Mouse (Mus musculus): ENCODE measurements at regions not wholly inside any gene's neighbourhood (a gene's known extent, or its start where the extent isn't known, plus 50 kb on each side); places are given as distances from the start of the nearest gene placed in this dataset.

DNA sequence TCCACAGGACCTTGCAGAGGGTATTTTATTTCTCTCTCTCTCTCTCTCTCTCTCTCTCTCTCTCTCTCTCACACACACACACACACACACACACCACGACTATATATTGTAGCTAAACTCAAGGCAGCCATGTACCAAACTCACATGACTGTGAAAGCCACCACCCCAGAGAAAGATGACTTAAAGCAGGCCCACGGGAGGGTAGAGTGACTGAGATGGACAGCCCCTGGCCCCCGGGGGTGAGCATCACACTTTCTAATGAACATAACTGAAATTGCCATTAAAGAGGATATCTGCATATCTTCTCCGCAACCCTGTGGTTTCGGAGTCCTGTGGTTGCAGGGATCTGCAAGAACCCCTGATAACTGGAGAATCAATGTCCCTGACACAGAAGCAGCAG is 197.1 kb upstream of the Spdye4c start:
- no peak for DNase-seq (ENCODE audit: low spot score)

- DNase-seq (ENCODE audit: low spot score) = no peak
These were observed 195.6 kb upstream of the Spdye4c start for GRCm38 (mm10) chr2:128395308-128396007.

GRCm38 (mm10) chr2:128396008-128396346 is 195.0 kb upstream of the Spdye4c start:
- DNase-seq (ENCODE audit: low spot score) = peak; percentile 88

DNA sequence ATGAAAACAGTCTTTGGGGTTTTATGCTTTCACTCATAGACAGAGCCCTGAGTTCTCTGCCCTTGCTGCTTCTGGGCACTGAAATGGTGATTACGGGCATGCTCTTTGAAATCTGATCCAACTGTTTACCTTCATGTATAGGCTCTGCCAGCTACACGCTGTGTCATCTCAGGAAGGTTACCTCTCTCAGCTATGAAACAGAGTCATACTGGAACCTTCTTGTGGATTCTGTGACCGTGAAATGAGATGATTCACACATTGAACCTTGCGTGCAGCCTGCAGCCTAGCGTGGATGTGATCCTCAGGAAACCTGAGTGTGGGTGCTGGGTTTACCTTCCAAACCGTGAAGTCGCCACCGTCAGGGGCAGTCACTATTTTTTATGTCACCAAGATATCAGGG is 189.7 kb upstream of the Spdye4c start:
- DNase-seq (ENCODE audit: low spot score) = no peak

GRCm38 (mm10) chr2:128403143-128403935 is 187.7 kb upstream of the Spdye4c start:
- DNase-seq (ENCODE audit: low spot score) = peak; percentile 31

GRCm38 (mm10) chr2:128404405-128404804 is 186.6 kb upstream of the Spdye4c start:
- no peak for DNase-seq (ENCODE audit: low spot score)

DNA sequence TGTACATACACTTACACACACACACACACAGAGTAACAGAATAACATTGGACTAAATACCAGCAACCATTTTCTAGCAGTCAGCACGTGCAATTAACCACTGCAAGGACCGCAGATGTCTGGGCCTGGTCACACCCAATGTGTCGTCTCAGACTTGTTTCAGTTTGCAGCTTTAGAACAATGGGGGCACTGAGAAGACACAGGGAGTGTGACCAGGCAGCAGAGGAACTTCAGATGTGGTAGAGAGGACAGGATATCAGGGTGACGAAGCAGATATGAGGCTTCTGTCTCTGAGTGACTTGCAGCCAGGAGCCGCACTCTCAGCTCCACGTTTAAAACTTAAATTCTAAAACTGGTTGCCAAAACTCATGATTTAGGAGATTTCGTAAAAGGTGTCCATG is 183.9 kb upstream of the Spdye4c start:
- DNase-seq (ENCODE audit: low spot score) = peak; percentile 40

DNA sequence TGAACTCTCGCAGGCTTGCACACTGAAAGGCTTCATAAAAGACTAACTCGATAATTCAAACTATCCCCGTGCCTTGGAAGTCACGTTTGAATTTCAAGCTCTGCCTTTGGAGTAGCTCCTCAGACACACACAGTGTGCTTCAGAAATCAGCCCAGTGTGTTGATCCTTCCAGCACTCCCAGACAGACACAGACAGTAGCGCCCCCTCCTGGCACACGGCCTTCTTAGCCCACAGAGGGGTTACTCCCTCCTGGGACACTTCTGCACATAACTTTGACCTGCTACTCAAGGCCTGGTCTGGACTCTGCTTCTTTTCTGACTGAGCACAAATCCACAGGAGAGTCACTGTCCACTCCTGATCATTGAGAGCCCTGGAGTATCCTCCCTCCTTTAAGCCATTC is 182.3 kb upstream of the Spdye4c start:
- DNase-seq (ENCODE audit: low spot score) = peak; percentile 68

GRCm38 (mm10) chr2:128412352-128412751 is 178.7 kb upstream of the Spdye4c start:
- DNase-seq (ENCODE audit: low spot score) = peak; percentile 95

DNA sequence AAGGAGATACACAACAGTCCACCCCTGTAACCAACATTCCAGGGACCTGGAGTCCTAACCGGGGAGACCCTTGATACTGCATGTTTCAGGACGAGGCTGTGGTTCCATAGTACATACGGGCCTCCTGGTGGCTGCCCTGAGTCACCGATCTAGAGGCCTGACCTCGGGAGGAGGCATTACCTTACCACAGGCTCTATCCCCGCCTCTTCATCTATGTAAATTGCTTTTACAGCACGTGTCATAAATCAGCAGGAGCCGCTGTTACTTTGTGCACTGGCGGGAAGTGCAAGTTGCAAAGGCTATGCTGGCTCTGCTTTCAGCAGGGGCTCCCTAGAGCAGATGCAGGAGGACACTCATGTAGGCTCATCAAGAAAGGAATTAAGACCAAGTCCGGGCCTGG is 178.0 kb upstream of the Spdye4c start:
- DNase-seq (ENCODE audit: low spot score) = peak; percentile 79

GRCm38 (mm10) chr2:128414588-128415240 is 176.3 kb upstream of the Spdye4c start:
- no peak for DNase-seq (ENCODE audit: low spot score)

- DNase-seq (ENCODE audit: low spot score) = no peak
These were observed 174.6 kb upstream of the Spdye4c start for GRCm38 (mm10) chr2:128416416-128416815.

DNA sequence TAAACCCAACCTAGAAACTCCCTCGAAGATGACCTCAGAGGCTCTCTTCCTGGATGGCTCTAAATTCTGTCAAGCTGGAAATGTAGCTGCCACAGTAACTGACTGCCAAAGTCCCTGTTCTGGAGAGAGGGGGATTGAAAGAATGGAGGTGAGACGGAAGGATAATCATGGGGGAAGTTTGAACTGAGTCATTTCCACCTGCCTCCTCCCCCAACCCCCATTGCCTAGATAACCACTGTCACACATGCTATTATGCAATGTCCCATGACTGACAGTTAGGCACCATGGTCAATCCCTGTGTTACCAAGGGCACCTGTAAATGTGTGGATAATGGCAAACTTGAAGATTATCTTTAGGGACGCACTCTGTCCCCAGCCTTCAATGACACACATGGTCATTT is 172.0 kb upstream of the Spdye4c start:
- no peak for DNase-seq (ENCODE audit: low spot score)

DNA sequence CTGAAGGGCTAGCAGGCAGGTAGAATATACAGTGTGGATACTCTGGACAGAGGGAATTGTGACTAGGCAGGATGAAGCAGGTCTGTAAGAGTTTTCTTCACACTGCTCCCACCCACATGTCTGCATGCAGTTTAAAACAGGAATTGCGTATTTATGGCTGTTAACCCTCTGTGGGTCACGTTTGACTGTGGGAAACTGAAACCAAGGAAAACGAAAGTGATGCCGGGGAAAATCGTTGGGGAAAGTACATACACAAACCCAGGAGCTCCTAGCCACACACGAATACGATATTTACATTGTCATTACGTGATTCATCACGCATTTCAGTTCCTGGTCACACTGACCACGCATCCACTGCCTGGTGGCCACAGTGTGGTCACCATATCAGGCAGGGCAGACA is 170.6 kb upstream of the Spdye4c start:
- DNase-seq (ENCODE audit: low spot score) = no peak

DNA sequence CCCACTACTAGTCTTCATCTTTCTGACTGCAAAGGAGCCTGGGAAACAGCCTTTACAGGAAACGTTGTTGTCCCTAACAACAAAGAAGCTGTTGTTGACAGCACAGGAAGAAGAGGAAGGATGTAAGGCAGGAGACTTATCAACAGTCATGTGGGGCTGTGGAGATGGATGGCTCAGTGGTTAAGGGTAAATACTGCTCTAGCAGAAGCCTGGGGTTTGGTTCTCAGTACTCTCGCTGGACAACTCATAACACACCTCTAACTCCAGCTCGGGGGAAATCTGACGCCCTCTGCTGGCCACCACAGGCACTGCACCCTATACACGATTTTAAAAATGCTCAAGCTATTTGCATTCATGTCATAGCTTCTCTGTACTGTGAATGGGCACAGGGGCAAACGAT is 168.3 kb upstream of the Spdye4c start:
- DNase-seq (ENCODE audit: low spot score) = peak; percentile 47

DNA sequence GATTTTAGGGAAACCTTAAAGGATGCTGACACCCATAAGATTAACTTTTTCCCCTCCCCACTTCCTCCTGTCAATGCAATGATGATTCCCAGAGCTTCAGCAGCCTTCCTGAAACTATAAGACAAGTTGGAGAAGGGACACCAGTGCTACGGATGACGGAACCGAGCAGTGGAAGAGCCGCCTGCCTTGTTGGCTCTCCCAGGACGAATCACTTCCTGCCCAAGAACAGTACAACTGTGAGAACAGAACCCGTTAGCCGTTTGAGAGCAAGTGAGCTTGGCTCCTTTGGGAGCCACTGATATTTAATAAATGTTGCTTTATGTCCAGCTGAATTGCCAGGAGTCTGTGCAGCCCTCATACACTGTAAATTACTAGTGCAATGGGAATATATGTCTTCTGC is 166.8 kb upstream of the Spdye4c start:
- no peak for DNase-seq (ENCODE audit: low spot score)

- no peak for DNase-seq (ENCODE audit: low spot score)
These were observed 163.7 kb upstream of the Spdye4c start for GRCm38 (mm10) chr2:128427181-128427880.

- DNase-seq (ENCODE audit: low spot score) = peak; percentile 68
These were observed 162.9 kb upstream of the Spdye4c start for GRCm38 (mm10) chr2:128428154-128428553.

GRCm38 (mm10) chr2:128428651-128429633 is 162.1 kb upstream of the Spdye4c start:
- DNase-seq (ENCODE audit: low spot score) = peak; percentile 55

- DNase-seq (ENCODE audit: low spot score) = peak; percentile 46
These were observed 161.2 kb upstream of the Spdye4c start for GRCm38 (mm10) chr2:128429786-128430185.

All from thymus, postnatal 0 days (tissue).